Mouse (Mus musculus) ZHBTc4 (cell line): ENCODE measurements around the gene Olfr13.
"Not testable (repeated sequence)": the region's sequence is repeated elsewhere in the genome, so short reads cannot be mapped to it uniquely, and the experiment has no call there.

Experiments used
- DNase-seq: peaks from one replicate; pipeline ENCODE4 v3.0.0-alpha.2; 2011; ENCODE audit warnings: low read depth, low spot score

Olfr13 gene

DNA sequence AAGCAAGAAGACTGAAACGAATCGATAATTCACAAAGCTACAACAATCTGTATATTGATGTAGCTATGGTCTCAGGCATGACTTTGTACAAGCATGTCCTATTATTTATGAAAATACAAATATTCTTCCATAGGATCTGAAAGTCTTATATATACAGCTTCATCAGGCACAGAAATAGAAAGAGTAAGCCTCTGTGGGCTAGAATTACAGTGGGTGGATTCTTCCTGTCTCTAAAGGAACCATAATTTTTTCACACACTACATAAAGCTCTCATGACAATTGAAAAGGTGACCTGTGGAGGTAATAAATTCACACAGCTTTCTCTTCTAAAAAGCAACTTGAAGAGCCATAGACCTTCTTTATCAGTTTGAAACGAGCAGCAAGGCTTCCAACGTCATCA is at the start of gene Olfr13:
Olfr13 (plus strand) TSS at position 301 of the 400 bp plus-strand sequence.
- DNase-seq = no peak

- not testable (repeated sequence) for DNase-seq
Measured at GRCm38 (mm10) chr6:43146267-43146666, 25.7 kb upstream of the Olfr13 start, which contains the start of gene Olfr237-ps1. TSS of gene Olfr237-ps1 (plus strand) at chr6:43146567.

- DNase-seq = no peak
Measured at GRCm38 (mm10) chr6:43159502-43159901, 12.4 kb upstream of the Olfr13 start.

GRCm38 (mm10) chr6:43162982-43163381 is 9.0 kb upstream of the Olfr13 start, which contains the start of gene Olfr437:
TSS of gene Olfr437 (plus strand) at chr6:43163282.
- DNase-seq = no peak

GRCm38 (mm10) chr6:43167246-43167645 is 4.7 kb upstream of the Olfr13 start:
- DNase-seq = no peak

DNA sequence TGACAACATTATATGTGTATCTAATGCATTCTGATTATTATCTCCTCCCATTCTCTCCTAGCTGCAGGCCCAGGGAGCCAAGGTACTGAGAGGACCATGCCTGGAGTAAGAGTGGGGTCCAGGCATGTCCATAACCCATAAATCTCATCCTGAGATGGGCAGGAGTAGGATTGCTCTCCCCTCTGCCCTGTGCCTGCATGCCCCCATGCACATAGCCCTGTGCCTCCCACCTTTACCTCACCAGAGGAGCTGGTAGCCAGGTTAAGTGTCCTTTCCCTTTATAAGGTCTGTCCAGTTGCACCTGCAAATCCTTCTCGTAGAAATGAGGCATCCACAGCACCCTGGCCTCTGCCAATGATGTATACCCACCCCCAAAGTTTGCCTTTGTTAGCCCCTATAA is 6.2 kb downstream of the Olfr13 start:
- no peak for DNase-seq

GRCm38 (mm10) chr6:43178584-43179501 is 6.9 kb downstream of the Olfr13 start:
- no peak for DNase-seq

DNA sequence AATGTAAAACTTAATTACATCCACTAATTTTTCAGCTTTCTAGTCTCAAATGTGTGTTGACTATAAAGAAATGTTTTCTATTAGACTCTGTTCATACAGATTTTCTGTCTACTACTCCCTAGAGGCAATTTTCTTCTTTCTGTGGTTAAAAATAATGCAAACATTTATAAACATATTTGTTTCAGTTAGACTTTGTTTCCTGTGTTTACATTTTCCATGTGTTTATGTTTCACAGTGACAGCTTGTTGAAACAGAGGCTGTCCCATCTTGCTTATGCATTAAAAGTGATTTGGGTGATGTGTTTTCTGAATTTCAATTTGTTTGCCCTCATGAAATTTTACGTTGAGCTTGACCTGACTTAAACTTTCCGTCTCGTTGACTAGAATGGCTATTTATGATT is 19.0 kb downstream of the Olfr13 start:
- DNase-seq = no peak

DNA sequence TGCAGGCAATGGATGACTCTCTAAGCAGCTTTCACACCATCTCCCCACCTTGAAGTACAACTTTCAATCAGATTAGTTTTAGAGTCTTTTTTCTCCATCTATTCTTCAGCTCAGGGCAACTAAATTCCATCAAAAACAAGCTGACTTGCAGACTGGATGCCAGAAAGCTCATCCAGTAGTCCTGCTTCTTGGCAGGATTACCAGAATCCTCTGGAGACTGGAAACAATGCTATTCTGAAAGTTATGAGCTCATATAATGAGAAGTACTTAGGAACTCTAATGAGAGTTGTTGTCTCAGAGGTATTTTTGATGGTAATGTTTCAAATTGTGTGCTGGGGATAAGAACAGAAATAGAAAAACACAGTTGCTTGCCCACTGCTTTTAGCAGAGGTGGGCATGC is 24.8 kb downstream of the Olfr13 start, which contains the start of gene Olfr435:
Olfr435 (plus strand) TSS at position 366 of the 400 bp plus-strand sequence.
- DNase-seq = no peak

DNA sequence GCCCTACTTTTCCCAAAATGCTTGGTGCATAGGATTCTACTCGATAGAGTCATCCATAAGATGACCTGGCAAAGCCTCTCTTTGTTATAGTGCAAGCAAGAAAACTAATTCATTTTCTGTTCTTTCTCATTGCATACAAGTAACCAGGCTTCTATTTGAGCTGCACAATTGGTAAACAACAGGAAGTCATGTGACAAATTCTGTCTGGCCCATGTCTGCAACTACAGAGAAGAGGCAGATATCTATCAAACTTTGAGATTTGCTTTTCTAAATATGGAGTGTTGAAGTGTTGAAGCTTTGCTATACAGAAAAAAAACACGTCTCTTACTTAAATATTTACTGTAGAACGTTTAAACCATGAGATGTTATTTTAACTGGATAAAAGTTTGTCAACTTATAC is 26.2 kb downstream of the Olfr13 start:
- no peak for DNase-seq

DNA sequence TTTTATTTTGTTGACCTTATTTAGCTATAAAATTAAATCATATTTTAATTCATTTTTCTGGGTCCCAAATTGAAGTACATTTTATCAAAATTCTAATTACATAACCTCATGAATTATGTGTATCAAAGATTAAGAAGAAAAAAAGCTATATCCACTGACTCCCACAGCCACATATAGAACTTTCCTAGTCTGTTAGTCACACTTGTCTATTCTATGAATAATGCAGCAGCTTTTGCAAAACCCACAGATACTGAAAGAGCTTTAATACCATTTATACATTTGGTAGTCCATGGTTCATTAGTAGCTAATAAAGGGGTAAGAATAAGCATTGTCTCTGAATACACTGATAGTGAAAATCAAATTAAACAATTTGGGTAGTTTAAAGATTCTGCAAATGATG is 30.8 kb downstream of the Olfr13 start:
- no peak for DNase-seq

DNA sequence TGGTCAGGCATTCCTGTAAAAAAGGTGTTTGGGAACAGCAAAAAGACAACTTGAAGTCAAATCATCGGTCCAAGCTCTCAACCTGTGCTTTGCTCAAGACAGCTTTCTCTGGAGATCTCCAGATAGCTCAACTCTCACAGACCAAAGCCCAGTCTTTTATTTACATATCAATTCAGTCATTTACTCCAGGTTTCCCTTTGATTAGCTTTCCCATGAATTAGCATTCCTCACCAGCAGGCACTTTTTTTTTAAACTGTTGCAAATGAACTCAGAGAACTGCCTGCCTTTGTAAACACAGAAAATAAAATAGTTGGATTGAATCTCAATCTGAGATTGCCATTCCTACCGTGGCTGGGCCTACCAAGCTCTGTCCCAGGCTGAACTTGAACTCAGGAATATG is 33.4 kb downstream of the Olfr13 start:
- peak; percentile 73 for DNase-seq

DNA sequence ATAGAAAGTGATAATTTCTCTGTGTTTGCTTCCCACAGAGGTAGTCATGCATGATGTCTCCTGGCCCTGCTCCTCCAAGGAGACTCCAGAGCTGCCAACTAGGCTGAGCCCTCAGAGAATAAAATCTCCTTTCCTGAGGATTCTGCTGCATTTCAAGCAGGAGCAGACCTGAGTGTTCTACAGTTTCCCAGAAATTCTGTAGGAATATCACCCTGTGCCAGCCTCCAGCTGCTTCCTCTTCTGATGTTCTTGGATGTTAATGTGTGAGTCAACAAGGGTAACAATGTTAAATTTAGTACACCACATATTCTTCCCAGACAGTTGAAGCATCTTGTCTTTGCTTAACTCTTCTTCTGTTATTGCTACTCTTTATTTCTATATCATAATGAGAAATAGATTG is 40.9 kb downstream of the Olfr13 start, which contains the start of gene Olfr434:
Olfr434 (plus strand) TSS at position 149 of the 400 bp plus-strand sequence.
- not testable (repeated sequence) for DNase-seq
